Mouse (Mus musculus): ENCODE results near the gene Mroh2a. TPM values are rescaled to one million over a fixed set of nuclear protein-coding genes. Genes with fewer than 3 reads are reported as not detected.

Mroh2a gene
- polyA plus RNA-seq, 1 experiment from 2014 or later = 1.0 TPM

DNA sequence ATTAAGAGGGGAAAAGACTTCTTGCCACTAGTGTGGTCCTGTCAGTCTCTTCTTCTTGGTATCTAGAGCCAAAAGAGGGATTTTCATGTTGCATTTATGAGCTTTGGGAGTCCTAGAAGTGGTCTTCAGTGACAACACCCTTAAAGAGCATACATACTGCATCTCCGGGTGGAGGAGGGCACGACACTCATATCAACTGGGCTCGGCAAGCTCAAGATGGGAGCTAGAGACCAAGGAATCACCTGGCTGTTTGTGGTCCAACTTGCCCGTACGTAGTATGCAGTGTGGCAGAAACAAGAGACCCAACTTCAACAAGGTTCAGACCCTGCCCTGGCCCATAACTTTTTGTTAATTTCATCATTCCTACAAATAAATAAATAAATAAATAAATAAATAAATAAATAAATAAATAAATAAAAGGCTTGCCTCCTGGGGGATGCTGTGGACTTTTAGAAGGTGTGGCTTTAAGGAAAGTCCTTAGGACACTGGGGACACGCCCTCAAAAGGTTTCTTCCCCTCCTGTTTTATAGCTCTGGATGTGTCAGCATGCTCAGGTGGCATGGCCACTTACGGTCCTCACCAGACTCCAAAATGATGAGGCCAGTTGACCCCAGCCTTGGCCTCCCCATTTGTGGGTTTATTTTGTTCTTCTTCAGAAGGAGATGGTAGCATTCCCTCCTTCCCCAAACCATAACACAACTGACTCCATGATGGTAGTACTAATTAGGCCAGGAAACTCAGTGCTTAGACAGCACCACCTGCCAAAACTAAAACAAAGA is 70.9 kb downstream of the Mroh2a start:
- H3K27me3 ChIP-seq (ENCODE audit: control insufficient read depth, insufficient read depth, low read depth, low read length) = no peaks in the 10 kb centered on the region
- no peak overlapping the region for H3K27ac ChIP-seq (ENCODE audit: low read length)
- no peaks in the 10 kb centered on the region for H3K4me1 ChIP-seq (replicated peaks; ENCODE audit: control insufficient read depth, insufficient read depth, low read length)
- no peak overlapping the region for H3K4me2 ChIP-seq (ENCODE audit: low read depth, low read length)
- no peak overlapping the region for H3K4me3 ChIP-seq (ENCODE audit: low read length)
- H3K9me3 ChIP-seq (ENCODE audit: control insufficient read depth, low read length) = peaks cover 31% of the 10 kb centered on the region
- no peak overlapping the region for H3K9ac ChIP-seq (ENCODE audit: low read length)
- H3K36me3 ChIP-seq (ENCODE audit: control insufficient read depth, insufficient read depth, low read length) = no peaks in the 10 kb centered on the region
- 63% methylated on average over 7 of the region's 7 CpGs for WGBS
- ATAC-seq (ENCODE audit: low read depth) = no peak

DNA sequence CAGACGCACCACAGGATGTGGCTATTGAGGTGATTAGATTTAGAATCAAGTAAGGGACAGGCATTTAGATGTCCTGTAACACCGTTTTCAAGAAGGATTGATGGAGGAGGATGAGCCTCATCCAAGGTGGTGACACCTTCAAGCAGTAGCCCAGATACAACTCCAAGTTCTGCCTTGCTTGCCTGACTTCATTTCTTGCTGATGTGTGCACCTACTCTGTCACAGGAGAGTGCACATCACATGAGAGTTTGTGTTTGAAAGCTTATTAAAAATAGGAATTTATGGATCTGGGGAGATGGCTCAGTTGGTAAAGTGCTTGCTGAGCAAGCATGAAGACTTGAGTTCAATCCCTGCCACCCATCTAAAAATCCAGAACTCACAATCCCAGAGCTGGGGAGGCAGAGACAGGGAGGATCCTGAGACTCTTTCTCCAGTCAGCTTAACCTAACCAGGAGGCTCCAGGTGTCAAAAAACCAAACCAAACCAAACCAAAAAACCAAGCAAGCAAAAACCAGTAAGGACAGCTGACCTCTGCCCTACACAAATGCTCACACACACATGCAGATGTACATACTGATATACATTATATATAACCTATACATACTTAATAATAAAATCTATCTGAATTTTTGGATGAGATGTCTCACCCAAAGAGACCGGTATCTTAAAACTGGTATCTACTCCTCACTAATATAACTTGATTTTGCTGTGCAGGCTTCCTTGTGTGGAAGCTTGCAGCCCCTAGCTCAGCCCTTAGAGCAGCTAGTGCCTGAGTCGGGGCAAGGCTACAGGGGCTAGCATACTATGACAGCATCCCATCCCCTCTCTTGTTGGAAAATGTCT is 72.1 kb downstream of the Mroh2a start:
- Histone ChIP-seq H3K9ac (ENCODE audit: low read length) (no peak overlapping the region), H3K27me3 (ENCODE audit: control insufficient read depth, insufficient read depth, low read depth, low read length) (no peaks in the 10 kb centered on the region), H3K4me2 (ENCODE audit: low read depth, low read length) (no peak overlapping the region), H3K36me3 (ENCODE audit: control insufficient read depth, insufficient read depth, low read length) (no peaks in the 10 kb centered on the region), H3K4me1 (replicated peaks; ENCODE audit: control insufficient read depth, insufficient read depth, low read length) (no peaks in the 10 kb centered on the region), H3K27ac (ENCODE audit: low read length) (no peak overlapping the region), H3K4me3 (ENCODE audit: low read length) (no peak overlapping the region), H3K9me3 (ENCODE audit: control insufficient read depth, low read length) (peaks cover 38% of the 10 kb centered on the region)
- ATAC-seq (ENCODE audit: low read depth) = no peak
- WGBS = 55% methylated on average over 4 of the region's 4 CpGs

DNA sequence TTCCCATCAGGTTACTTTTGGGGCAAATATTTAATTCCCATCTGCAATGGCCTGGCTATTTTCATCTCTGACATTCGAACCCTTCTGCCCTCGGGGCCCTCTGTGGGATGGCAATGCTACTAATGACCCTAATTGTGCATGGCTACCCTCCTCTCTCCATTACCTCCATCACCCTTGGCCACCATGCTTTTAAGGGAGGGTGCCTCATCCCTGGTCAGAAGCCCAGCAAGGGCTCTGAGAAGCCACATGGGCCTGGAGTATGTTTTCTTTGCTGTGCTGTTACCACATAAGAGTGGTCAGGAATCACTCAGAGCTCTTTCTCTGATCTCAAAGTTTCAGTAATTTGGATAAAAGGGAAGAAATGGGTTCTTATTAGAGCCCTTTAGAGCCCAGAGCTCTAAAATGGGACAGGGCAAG is 72.8 kb downstream of the Mroh2a start:
- Histone ChIP-seq H3K27me3 (ENCODE audit: control insufficient read depth, insufficient read depth, low read depth, low read length) (no peaks in the 10 kb centered on the region), H3K9me3 (ENCODE audit: control insufficient read depth, low read length) (peaks cover 42% of the 10 kb centered on the region), H3K4me2 (ENCODE audit: low read depth, low read length) (no peak overlapping the region), H3K4me1 (replicated peaks; ENCODE audit: control insufficient read depth, insufficient read depth, low read length) (no peaks in the 10 kb centered on the region), H3K4me3 (ENCODE audit: low read length) (no peak overlapping the region), H3K9ac (ENCODE audit: low read length) (no peak overlapping the region), H3K27ac (ENCODE audit: low read length) (no peak overlapping the region), H3K36me3 (ENCODE audit: control insufficient read depth, insufficient read depth, low read length) (no peaks in the 10 kb centered on the region)
- ATAC-seq (ENCODE audit: low read depth) = no peak
- 80% methylated on average over 2 of the region's 2 CpGs for WGBS

DNA sequence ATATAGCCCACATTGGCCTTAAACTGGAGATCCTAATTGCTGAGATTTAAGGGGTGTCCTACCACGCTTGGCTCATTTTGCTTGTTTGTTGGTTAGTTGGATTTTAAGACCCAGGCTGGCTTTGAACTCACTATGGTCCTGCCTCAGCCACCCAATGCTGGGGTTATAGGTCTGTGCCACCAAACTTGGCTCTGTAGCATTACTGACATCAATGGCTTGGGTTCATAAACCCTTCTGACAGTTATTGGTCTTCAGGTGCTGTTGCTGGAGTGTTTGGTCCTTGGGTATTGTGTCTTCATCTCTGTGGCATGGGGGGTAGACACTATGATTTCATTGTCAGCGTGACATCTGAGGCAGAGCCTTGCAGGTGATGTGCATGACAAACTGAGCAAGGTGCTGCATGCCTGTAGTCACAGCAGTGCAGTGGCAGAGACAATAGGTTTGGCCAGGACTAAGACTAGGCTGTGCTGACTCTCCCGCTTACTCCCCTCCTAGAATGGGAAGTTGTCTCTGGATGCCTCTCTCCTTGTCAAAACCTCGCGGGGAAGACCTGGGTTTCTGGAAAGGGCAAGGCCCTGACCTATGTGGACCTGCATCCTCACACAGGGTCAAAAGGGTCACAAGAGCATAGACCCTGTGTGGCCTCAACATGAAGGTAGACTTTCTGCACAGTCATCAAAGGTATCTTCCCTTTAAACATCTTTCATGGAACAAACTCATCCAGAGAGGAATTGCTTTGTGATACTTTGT is 73.7 kb downstream of the Mroh2a start:
- Histone ChIP-seq H3K9ac (ENCODE audit: low read length) (no peak overlapping the region), H3K9me3 (ENCODE audit: control insufficient read depth, low read length) (peaks cover 44% of the 10 kb centered on the region), H3K36me3 (ENCODE audit: control insufficient read depth, insufficient read depth, low read length) (no peaks in the 10 kb centered on the region), H3K4me2 (ENCODE audit: low read depth, low read length) (no peak overlapping the region), H3K4me3 (ENCODE audit: low read length) (no peak overlapping the region), H3K27me3 (ENCODE audit: control insufficient read depth, insufficient read depth, low read depth, low read length) (no peaks in the 10 kb centered on the region), H3K27ac (ENCODE audit: low read length) (no peak overlapping the region), H3K4me1 (replicated peaks; ENCODE audit: control insufficient read depth, insufficient read depth, low read length) (no peaks in the 10 kb centered on the region)
- 36% methylated on average over 5 of the region's 5 CpGs for WGBS
- peak; percentile 13 for ATAC-seq (ENCODE audit: low read depth)

DNA sequence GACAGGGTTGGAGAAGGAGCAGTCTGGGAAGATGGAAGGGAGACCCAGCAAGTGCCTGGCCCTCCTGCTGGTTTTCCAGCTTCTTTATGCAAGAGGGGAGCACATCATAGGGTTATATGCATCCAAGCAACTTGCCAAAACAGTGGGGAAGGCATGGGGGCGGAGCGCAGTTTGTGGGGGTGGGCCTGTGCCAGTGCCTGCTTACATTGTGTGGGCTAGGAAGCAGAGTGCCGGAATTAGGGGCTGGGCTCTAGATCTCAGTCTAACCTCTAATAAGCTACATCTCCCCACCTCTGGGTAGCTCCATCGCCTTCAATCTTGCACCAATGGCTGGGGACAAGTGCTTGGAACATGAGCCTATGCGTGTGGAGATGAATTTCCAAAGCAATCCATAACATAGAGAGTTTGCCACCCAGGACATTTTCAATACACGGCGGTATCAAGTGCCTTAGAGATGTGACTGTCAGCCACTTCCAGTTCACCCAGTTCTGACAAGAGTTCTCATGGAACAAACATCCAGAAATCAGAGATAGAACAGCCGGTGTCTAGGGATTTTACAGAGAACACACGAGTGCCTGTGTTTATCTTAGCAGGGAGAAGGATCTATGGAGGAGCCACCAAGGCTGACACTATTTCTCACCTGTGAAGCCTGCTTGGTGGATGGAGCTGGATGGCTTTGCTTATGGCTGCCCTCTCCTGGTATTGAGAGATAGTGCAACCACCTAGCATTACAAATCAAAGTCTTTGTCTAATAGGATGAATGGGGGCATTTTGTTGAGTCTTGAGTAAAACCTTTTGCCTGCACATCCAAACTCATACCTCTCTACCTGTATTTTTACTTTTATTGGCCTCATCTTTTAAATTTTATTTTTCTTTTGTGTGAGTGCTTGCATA is 74.6 kb downstream of the Mroh2a start:
- H3K9ac ChIP-seq (ENCODE audit: low read length) = no peak overlapping the region
- no peak overlapping the region for H3K4me3 ChIP-seq (ENCODE audit: low read length)
- peaks cover 41% of the 10 kb centered on the region for H3K9me3 ChIP-seq (ENCODE audit: control insufficient read depth, low read length)
- peak; percentile 27 for ATAC-seq (ENCODE audit: low read depth)
- no peak overlapping the region for H3K4me2 ChIP-seq (ENCODE audit: low read depth, low read length)
- no peaks in the 10 kb centered on the region for H3K36me3 ChIP-seq (ENCODE audit: control insufficient read depth, insufficient read depth, low read length)
- H3K27me3 ChIP-seq (ENCODE audit: control insufficient read depth, insufficient read depth, low read depth, low read length) = no peaks in the 10 kb centered on the region
- H3K27ac ChIP-seq (ENCODE audit: low read length) = no peak overlapping the region
- WGBS = 64% methylated on average over 9 of the region's 9 CpGs
- H3K4me1 ChIP-seq (replicated peaks; ENCODE audit: control insufficient read depth, insufficient read depth, low read length) = no peaks in the 10 kb centered on the region

DNA sequence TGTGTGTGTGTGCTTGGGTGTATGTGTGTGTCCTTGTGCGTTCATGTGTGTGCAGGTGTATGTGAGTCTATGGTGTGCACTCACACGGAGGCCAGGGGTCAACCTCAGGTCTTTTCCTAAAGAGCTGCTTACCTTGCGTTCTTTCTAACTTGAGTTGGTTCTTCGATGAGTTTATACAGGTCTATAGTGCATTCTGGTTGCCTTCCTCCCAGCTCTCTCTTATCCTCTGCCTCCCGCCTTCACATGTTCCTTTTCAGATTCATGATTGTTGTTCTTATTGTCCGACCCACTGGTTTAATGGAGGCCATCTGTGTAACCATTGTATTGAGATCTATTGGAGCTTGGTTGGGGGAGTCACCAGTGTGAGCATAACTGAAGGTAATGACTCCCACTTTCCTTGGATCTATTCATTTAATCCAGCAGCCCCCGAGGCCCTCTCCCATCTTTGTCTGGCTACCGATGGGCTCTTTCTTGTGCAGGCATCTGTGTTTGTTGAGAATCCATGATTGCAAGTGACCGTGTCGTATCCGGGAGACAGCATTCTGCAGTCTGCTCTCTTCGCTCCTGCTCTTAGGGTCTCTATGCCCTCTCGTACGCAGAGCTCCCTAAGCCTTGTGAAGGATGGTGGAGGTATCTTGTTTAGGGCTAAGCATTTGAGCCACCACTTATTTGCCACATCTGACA is 75.4 kb downstream of the Mroh2a start:
- WGBS = 61% methylated on average over 14 of the region's 14 CpGs
- Histone ChIP-seq H3K4me2 (ENCODE audit: low read depth, low read length) (no peak overlapping the region), H3K4me1 (replicated peaks; ENCODE audit: control insufficient read depth, insufficient read depth, low read length) (no peaks in the 10 kb centered on the region), H3K27ac (ENCODE audit: low read length) (no peak overlapping the region), H3K9ac (ENCODE audit: low read length) (no peak overlapping the region), H3K36me3 (ENCODE audit: control insufficient read depth, insufficient read depth, low read length) (no peaks in the 10 kb centered on the region), H3K27me3 (ENCODE audit: control insufficient read depth, insufficient read depth, low read depth, low read length) (no peaks in the 10 kb centered on the region), H3K9me3 (ENCODE audit: control insufficient read depth, low read length) (peaks cover 46% of the 10 kb centered on the region), H3K4me3 (ENCODE audit: low read length) (no peak overlapping the region)
- no peak for ATAC-seq (ENCODE audit: low read depth)

DNA sequence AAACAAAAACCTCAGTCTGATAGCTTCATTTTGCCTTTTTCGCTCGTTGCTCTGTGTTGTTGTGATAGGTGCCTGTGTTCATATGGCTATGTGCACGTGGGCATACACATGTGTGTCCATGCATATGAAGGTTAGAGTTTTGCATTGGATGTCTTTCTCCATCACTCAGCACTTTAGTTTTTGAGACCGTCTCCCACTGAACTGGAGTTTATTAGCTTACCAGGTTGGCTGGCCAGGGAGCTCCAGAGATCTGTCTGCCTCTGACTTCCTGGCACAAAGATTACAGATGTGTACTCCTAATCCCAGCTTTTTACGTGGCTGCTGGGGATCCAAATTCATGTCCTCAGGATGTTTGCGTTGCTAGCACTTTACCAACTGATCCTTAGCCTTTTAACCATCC is 77.0 kb downstream of the Mroh2a start:
- Histone ChIP-seq H3K36me3 (ENCODE audit: control insufficient read depth, insufficient read depth, low read length) (no peaks in the 10 kb centered on the region), H3K27me3 (ENCODE audit: control insufficient read depth, insufficient read depth, low read depth, low read length) (no peaks in the 10 kb centered on the region), H3K27ac (ENCODE audit: low read length) (no peak overlapping the region), H3K9ac (ENCODE audit: low read length) (no peak overlapping the region), H3K4me3 (ENCODE audit: low read length) (no peak overlapping the region), H3K4me1 (replicated peaks; ENCODE audit: control insufficient read depth, insufficient read depth, low read length) (no peaks in the 10 kb centered on the region), H3K9me3 (ENCODE audit: control insufficient read depth, low read length) (peaks cover 50% of the 10 kb centered on the region), H3K4me2 (ENCODE audit: low read depth, low read length) (no peak overlapping the region)
- no peak for ATAC-seq (ENCODE audit: low read depth)
- 58% methylated on average over 6 of the region's 6 CpGs for WGBS

DNA sequence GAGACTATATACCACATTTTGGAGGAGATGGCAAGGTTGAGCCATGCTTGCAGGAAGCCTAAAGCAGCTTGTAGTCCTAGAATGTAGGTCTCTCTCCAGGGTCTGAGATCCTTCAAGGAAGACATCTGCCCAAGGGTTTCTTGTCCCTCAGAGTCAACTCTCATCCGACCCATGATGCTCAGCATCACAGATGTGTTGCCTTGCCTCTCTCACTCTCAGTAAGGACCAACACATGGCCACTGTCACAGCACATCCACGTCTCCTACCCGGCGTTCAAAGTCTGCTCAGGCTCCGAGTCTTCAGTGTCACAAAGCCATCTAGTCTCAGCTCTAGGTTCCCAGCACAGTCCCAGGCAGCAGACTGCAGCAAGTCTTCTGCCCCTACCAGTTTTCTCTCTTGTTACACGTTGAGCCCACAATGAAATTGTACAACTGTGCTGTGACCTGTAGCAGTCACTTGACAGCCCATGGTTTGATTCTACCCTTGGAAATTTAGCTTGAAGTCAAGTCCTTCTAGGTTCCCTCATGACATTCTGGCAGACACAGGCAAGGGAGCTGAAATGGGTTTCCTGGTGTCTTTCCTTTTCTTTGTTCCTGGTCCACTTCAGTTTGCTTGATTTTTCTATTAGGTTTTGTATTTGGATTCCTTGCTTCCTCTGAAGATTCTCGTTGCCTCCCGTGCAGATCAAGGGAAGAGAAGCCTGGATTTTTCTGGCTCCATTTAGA is 77.6 kb downstream of the Mroh2a start:
- ATAC-seq (ENCODE audit: low read depth) = no peak
- WGBS = 62% methylated on average over 8 of the region's 8 CpGs
- no peaks in the 10 kb centered on the region for H3K36me3 ChIP-seq (ENCODE audit: control insufficient read depth, insufficient read depth, low read length)
- no peak overlapping the region for H3K9ac ChIP-seq (ENCODE audit: low read length)
- no peak overlapping the region for H3K27ac ChIP-seq (ENCODE audit: low read length)
- peaks cover 47% of the 10 kb centered on the region for H3K9me3 ChIP-seq (ENCODE audit: control insufficient read depth, low read length)
- no peak overlapping the region for H3K4me2 ChIP-seq (ENCODE audit: low read depth, low read length)
- no peaks in the 10 kb centered on the region for H3K27me3 ChIP-seq (ENCODE audit: control insufficient read depth, insufficient read depth, low read depth, low read length)
- H3K4me1 ChIP-seq (replicated peaks; ENCODE audit: control insufficient read depth, insufficient read depth, low read length) = no peaks in the 10 kb centered on the region
- H3K4me3 ChIP-seq (ENCODE audit: low read length) = no peak overlapping the region
